Mouse (Mus musculus): ENCODE results near the gene Ly86. TPM values are rescaled to one million over a fixed set of nuclear protein-coding genes. Genes with fewer than 3 reads are reported as not detected.
A peak's percentile ranks its signal among the peaks of the same experiment; 100 is the strongest.

The Ly86 gene
- polyA plus RNA-seq, 1 experiment from 2014 or later = 19.1 TPM

GRCm38 (mm10) chr13:37442058-37442457 is 97.0 kb downstream of the Ly86 start:
- DNase-seq (no peak), ATAC-seq (no peak)
- H3K9ac ChIP-seq (replicated peaks) = no peak overlapping the region
- WGBS (ENCODE audit: insufficient replicate concordance) = 17% methylated on average over 4 of the region's 4 CpGs
- no peaks in the 10 kb centered on the region for H3K4me1 ChIP-seq (ENCODE audit: insufficient read depth)
- no peaks in the 10 kb centered on the region for H3K27me3 ChIP-seq (ENCODE audit: insufficient read depth, low read length)
- no peak overlapping the region for H3K27ac ChIP-seq (ENCODE audit: low read depth)
- H3K4me2 ChIP-seq (ENCODE audit: low read depth, low read length) = no peak overlapping the region
- no peaks in the 10 kb centered on the region for H3K9me3 ChIP-seq (ENCODE audit: low read length)
- no peak overlapping the region for H3K4me3 ChIP-seq (ENCODE audit: low read depth, low read length)
- no peak for TF ChIP-seq EP300 (IDR thresholded peaks at IDR 0.05; ENCODE audit: low read depth)
- no peak for TF ChIP-seq CTCF (IDR thresholded peaks at IDR 0.05; ENCODE audit: low read depth)
- no peaks in the 10 kb centered on the region for H3K36me3 ChIP-seq (replicated peaks; ENCODE audit: insufficient read depth, low read length)

GRCm38 (mm10) chr13:37442531-37442930 is 97.5 kb downstream of the Ly86 start:
- 53% methylated on average over 7 of the region's 7 CpGs for WGBS (ENCODE audit: insufficient replicate concordance)
- H3K9me3 ChIP-seq (ENCODE audit: low read length) = no peaks in the 10 kb centered on the region

GRCm38 (mm10) chr13:37446699-37447258 is 101.8 kb downstream of the Ly86 start:
- TF ChIP-seq CTCF (IDR thresholded peaks at IDR 0.05; ENCODE audit: low read depth) (no peak), EP300 (IDR thresholded peaks at IDR 0.05; ENCODE audit: low read depth) (no peak)
- H3K4me3 ChIP-seq (ENCODE audit: low read depth, low read length) = no peak overlapping the region
- no peak overlapping the region for H3K9ac ChIP-seq (replicated peaks)
- H3K4me2 ChIP-seq (ENCODE audit: low read depth, low read length) = no peak overlapping the region
- H3K4me1 ChIP-seq (ENCODE audit: insufficient read depth) = peaks cover 1% of the 10 kb centered on the region
- no peak overlapping the region for H3K27ac ChIP-seq (ENCODE audit: low read depth)
- H3K36me3 ChIP-seq (replicated peaks; ENCODE audit: insufficient read depth, low read length) = no peaks in the 10 kb centered on the region
- 84% methylated on average over 16 of the region's 16 CpGs for WGBS (ENCODE audit: insufficient replicate concordance)
- ATAC-seq = no peak
- H3K27me3 ChIP-seq (ENCODE audit: insufficient read depth, low read length) = no peaks in the 10 kb centered on the region
- 0 out of 2 replicates have a peak, but pooled peaks cover 3% of the 10 kb centered on the region for H3K9me3 ChIP-seq (ENCODE audit: low read length)
- no peak for DNase-seq

More at GRCm38 (mm10) chr13:37442531-37442930, 97.5 kb downstream of the Ly86 start:
- no peaks in the 10 kb centered on the region for H3K4me1 ChIP-seq (ENCODE audit: insufficient read depth)
- H3K27ac ChIP-seq (ENCODE audit: low read depth) = no peak overlapping the region
- no peak overlapping the region for H3K9ac ChIP-seq (replicated peaks)
- TF ChIP-seq EP300 (IDR thresholded peaks at IDR 0.05; ENCODE audit: low read depth) (no peak), CTCF (IDR thresholded peaks at IDR 0.05; ENCODE audit: low read depth) (no peak)
- DNase-seq (no peak), ATAC-seq (no peak)
- H3K27me3 ChIP-seq (ENCODE audit: insufficient read depth, low read length) = no peaks in the 10 kb centered on the region
- no peaks in the 10 kb centered on the region for H3K36me3 ChIP-seq (replicated peaks; ENCODE audit: insufficient read depth, low read length)
- H3K4me3 ChIP-seq (ENCODE audit: low read depth, low read length) = no peak overlapping the region
- H3K4me2 ChIP-seq (ENCODE audit: low read depth, low read length) = no peak overlapping the region

- Histone ChIP-seq H3K36me3 (replicated peaks; ENCODE audit: insufficient read depth, low read length) (no peaks in the 10 kb centered on the region), H3K27ac (ENCODE audit: low read depth) (no peak overlapping the region), H3K9ac (replicated peaks) (no peak overlapping the region), H3K27me3 (ENCODE audit: insufficient read depth, low read length) (no peaks in the 10 kb centered on the region), H3K4me3 (ENCODE audit: low read depth, low read length) (no peak overlapping the region), H3K4me2 (ENCODE audit: low read depth, low read length) (no peak overlapping the region), H3K4me1 (ENCODE audit: insufficient read depth) (peaks cover 14% of the 10 kb centered on the region), H3K9me3 (ENCODE audit: low read length) (0 out of 2 replicates have a peak, but pooled peaks cover 3% of the 10 kb centered on the region)
- DNase-seq = no peak
- TF ChIP-seq CTCF (IDR thresholded peaks at IDR 0.05; ENCODE audit: low read depth) (no peak), EP300 (IDR thresholded peaks at IDR 0.05; ENCODE audit: low read depth) (no peak)
- ATAC-seq = no peak
- WGBS (ENCODE audit: insufficient replicate concordance) = 65% methylated on average over 5 of the region's 5 CpGs
These were observed 106.0 kb downstream of the Ly86 start for GRCm38 (mm10) chr13:37451021-37451420.

- no peaks in the 10 kb centered on the region for H3K36me3 ChIP-seq (replicated peaks; ENCODE audit: insufficient read depth, low read length)
- H3K27me3 ChIP-seq (ENCODE audit: insufficient read depth, low read length) = no peaks in the 10 kb centered on the region
- peaks cover 14% of the 10 kb centered on the region for H3K4me1 ChIP-seq (ENCODE audit: insufficient read depth)
- H3K4me2 ChIP-seq (ENCODE audit: low read depth, low read length) = no peak overlapping the region
- WGBS (ENCODE audit: insufficient replicate concordance) = 35% methylated on average over 3 of the region's 3 CpGs
- TF ChIP-seq CTCF (IDR thresholded peaks at IDR 0.05; ENCODE audit: low read depth) = no peak
- TF ChIP-seq EP300 (IDR thresholded peaks at IDR 0.05; ENCODE audit: low read depth) = no peak
- H3K4me3 ChIP-seq (ENCODE audit: low read depth, low read length) = no peak overlapping the region
- DNase-seq (peak; percentile 40), ATAC-seq (no peak)
- 0 out of 2 replicates have a peak, but pooled peaks cover 3% of the 10 kb centered on the region for H3K9me3 ChIP-seq (ENCODE audit: low read length)
- H3K9ac ChIP-seq (replicated peaks) = no peak overlapping the region
- peak overlapping the region; percentile 84 for H3K27ac ChIP-seq (ENCODE audit: low read depth)
These were observed 106.5 kb downstream of the Ly86 start for GRCm38 (mm10) chr13:37451471-37451870.

DNA sequence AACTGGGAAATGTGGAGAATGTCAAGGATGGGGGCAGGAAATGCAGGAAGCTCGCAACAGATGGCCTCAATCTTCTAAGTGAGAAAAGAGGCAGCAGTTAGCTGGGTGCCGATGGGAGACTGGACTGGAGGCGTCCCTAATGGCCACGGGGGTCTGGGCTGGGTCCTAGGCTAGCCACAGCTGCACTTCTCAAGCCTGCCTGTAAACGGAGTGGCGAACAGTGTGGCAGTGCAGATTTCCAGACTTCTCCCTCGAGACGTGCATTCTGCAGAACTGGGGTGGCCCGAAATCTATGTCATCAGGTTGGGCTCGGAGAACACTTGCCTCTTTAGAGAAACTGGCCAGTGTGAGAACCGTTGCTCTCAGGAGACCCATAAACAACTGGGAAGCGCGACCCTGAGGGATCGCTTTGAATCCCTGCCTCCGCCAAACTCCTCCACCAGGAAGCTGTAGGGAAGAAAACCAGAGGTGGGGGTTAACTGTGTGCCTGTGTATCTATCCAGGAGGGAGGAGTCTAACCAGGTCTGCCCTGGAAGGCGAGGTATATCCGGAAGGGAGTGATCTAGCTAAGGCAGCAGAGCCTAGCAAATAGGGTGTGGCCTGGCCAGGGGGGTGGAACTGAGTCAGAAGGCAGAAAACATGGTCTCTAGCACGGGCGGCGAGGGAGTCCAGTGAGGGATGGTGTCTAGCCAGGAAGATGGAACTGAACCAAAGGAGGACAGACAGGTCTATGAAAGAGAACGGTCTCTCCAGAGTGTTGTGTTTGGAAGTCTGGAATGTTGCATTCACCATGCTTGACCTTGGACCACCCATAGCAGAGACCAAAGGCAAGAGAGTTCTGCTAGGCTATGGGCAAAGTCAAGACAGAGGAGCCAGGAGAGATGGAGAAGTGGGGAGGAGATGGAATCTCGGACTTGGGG is 107.3 kb downstream of the Ly86 start:
- Histone ChIP-seq H3K9ac (replicated peaks) (peak overlapping the region; percentile 50), H3K4me2 (ENCODE audit: low read depth, low read length) (peak overlapping the region; percentile 73), H3K9me3 (ENCODE audit: low read length) (0 out of 2 replicates have a peak, but pooled peaks cover 3% of the 10 kb centered on the region), H3K4me1 (ENCODE audit: insufficient read depth) (peaks cover 19% of the 10 kb centered on the region), H3K4me3 (ENCODE audit: low read depth, low read length) (peak overlapping the region; percentile 22), H3K36me3 (replicated peaks; ENCODE audit: insufficient read depth, low read length) (no peaks in the 10 kb centered on the region), H3K27ac (ENCODE audit: low read depth) (peak overlapping the region; percentile 84), H3K27me3 (ENCODE audit: insufficient read depth, low read length) (no peaks in the 10 kb centered on the region)
- WGBS (ENCODE audit: insufficient replicate concordance) = 6% methylated on average over 22 of the region's 22 CpGs
- TF ChIP-seq EP300 (IDR thresholded peaks at IDR 0.05; ENCODE audit: low read depth) (no peak), CTCF (IDR thresholded peaks at IDR 0.05; ENCODE audit: low read depth) (0 out of 2 replicates have a peak, but pooled peaks have one; percentile 14)
- ATAC-seq (peak; percentile 75), DNase-seq (peak; percentile 62)
